Mouse (Mus musculus) bone marrow macrophage, adult 2 months (primary cell): ENCODE measurements around the gene Pde4d.

Experiments
- CTCF ChIP-seq: IDR thresholded peaks from 2 replicates; pipeline ENCODE4 v1.5.1; 2012; ENCODE audit warnings: low read depth, mild to moderate bottlenecking, low read length, moderate library complexity
- POLR2A ChIP-seq: IDR thresholded peaks from 2 replicates; pipeline ENCODE4 v1.6.1; 2012; ENCODE audit warnings: mild to moderate bottlenecking, low read depth, low read length, borderline replicate concordance

DNA sequence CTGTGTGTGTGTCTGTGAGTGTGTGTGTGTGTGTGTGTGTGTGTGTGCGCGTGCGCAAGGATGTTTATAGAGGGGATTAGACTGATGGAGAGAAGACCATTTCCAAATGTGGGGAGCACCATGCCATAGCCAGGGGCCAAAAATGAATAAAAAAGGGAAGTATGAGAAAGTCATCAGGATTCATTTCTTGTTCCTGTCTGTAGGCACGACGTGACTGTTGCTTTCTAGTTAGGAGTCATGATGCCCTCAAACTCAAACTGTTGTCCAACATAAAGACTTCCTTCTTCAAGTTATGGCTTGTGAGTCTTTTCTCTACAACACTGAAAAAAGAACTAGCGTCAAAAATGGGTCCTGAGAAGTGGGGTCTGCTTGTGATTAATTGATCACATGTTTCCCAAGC, 375.8 kb downstream of the Pde4d start:
- no peak for TF ChIP-seq POLR2A
- no peak for TF ChIP-seq CTCF
